Mouse (Mus musculus) neutrophil, adult 59 days (primary cell): ENCODE results near the gene Neurl2. TPM values are rescaled to one million over a fixed set of nuclear protein-coding genes. Genes with fewer than 3 reads are reported as not detected.

Source experiments
- total RNA-seq, 2 experiments: library from RNA; stranded (reverse); gene quantifications; 1 replicate in 1 of 2; 2 replicates in 1 of 2; pipeline ENCODE4 v1.2.4; 2023

Neurl2 gene
- 1 to 10 TPM; 1.7 to 3.7 TPM for total RNA-seq

GRCm38 (mm10) chr2:164833314-164833959 lies at the start of gene Neurl2:
TSS of gene Neurl2 (minus strand) at chr2:164833456.

GRCm38 (mm10) chr2:164879228-164879567 lies 45.9 kb upstream of the Neurl2 start, which contains the start of gene Pcif1:
TSS of gene Pcif1 (plus strand) at chr2:164879304.

DNA sequence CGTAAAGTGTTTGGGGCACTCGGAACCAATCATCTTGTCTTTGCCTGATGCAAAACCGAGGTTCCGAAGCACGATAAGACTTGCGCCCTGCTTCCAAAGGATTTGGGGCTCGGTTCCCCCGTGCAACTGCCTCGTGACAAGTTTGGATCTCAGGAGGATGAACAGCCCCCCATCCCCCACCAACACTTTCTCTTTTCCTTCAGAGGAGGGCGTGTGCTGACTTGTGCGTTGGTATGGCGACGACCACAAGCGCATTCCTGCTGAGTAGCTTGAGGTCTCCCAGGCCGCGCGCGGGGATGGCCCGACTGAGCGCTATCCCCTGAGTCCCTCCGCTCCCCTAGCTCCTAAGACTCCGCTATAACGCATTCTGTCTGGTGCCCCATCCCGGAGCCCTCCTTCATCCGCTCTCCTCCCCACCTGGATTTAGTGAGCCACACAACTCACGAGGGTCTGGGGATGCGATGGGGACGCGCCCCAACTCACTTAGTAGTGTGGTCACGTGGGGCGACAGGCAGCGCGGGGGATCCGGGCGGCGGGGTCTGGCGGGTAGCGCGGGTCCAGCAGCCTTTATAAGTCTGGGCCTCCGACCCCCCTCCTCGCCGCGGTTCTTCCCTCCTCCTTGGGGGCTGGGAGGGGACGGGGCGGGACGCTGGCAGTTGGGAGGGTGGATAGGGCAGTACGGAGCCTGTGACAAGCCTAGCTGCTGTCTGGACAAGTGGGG lies 24.0 kb upstream of the Neurl2 start, which contains the start of gene Pltp:
Pltp (minus strand) TSS at position 611 of the 721 bp plus-strand sequence.

GRCm38 (mm10) chr2:164832748-164833301 lies 431 bp downstream of the Neurl2 start, which contains the start of gene Ctsa:
TSS of gene Ctsa (plus strand) at chr2:164832873.

DNA sequence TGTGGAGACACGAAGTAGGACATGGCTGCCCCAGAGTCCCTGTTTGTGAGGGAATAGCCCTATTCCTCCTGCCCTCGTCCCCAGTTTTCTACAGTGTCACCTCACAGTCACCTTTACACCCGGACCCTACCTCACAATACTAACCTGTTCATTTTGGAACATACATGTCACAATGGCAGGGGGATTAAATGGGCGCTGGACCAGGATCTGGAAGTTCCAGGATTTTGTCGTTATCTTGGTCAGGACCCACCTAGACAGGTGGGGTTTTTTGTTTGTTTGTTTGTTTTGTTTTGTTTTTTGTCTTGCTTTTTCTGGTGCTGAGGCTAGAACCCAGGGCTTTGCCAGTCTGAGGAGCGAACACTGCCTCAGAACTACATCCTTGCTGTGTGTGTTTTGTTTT lies 4.8 kb downstream of the Neurl2 start, which contains the start of gene Spata25:
Spata25 (minus strand) TSS at position 101 of the 400 bp plus-strand sequence.

GRCm38 (mm10) chr2:164822636-164823165 lies 10.6 kb downstream of the Neurl2 start, which contains the start of gene Zswim1:
TSS of gene Zswim1 (plus strand) at chr2:164822686.

DNA sequence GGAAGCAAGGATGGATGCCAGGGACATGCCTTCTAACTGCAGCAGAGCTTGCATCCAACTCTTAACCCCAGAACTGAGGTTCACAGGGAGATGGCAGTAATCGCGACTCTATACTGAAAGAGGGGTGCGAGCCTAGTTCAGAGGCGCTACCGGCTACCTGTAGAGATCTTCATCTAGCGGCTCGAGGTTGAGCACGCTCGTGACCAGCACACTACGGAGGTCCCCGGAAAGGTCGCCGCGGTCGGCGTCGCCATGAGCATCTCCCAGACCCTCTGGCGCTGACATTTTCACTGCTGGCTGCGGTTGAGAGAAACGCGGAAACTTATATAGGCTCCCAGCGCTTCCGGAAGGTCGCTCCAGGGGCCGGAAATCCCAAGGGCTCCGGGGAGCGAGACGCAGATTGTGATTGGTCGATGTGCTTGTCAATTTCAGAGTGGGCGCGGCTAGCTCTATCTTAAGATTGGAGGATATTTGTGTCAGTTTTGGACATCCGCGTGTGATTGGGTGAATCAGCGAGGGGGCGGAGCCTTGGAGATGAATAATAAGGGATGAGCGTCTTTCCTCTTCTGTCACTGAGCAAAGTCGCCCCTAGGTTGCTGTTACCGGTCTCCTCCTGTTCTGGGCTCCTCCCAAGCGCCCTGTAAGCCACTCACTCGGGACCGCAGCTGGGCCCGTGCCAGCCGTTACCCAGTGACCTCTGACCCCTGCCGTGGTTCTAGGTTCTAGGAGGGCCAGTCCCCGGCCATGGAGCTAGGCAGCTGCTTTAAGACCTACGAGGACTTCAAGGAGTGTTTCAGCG lies 28.5 kb downstream of the Neurl2 start, which contains the start of the genes Acot8 and Zswim3:
Acot8 (minus strand) TSS at position 350 of the 799 bp plus-strand sequence.
Zswim3 (plus strand) TSS at position 566 of the 799 bp plus-strand sequence.

GRCm38 (mm10) chr2:164785481-164786387 lies 47.5 kb downstream of the Neurl2 start, which contains the start of gene Snx21:
TSS of gene Snx21 (plus strand) at chr2:164785823.

Other genes with a start within 250 kb of the Neurl2 start
- gene Wfdc6a, start 248.0 kb downstream of the Neurl2 start, total RNA-seq = not detected
- gene Eppin, start 239.9 kb downstream of the Neurl2 start, total RNA-seq = not detected
- not detected for gene Wfdc6b, start 219.9 kb downstream of the Neurl2 start, total RNA-seq
- gene Wfdc8, start 219.8 kb downstream of the Neurl2 start, total RNA-seq = not detected
- gene Wfdc16, start 194.7 kb downstream of the Neurl2 start, total RNA-seq = not detected
- gene Wfdc10, start 177.4 kb downstream of the Neurl2 start, total RNA-seq = 10 to 100 TPM in 1 of 2 experiments, 1 to 10 TPM in 1; 8.8 to 13.0 TPM
- gene Wfdc9, start 176.9 kb downstream of the Neurl2 start, total RNA-seq = not detected
- not detected for gene Wfdc11, start 159.4 kb downstream of the Neurl2 start, total RNA-seq
- not detected for gene Wfdc13, start 148.3 kb downstream of the Neurl2 start, total RNA-seq
- gene Spint4, start 135.0 kb downstream of the Neurl2 start, total RNA-seq = not detected
- gene Spint5, start 118.2 kb downstream of the Neurl2 start, total RNA-seq = not detected
- gene Wfdc3, start 87.5 kb downstream of the Neurl2 start, total RNA-seq = not detected
- 10 to 100 TPM; 32.0 to 40.8 TPM for gene Dnttip1, start 87.5 kb downstream of the Neurl2 start, total RNA-seq
- 100 to 1,000 TPM; 109 to 112 TPM for gene Ube2c, start 63.6 kb downstream of the Neurl2 start, total RNA-seq
- gene Tnnc2, start 53.5 kb downstream of the Neurl2 start, total RNA-seq = not detected
- gene Snx21, start 47.6 kb downstream of the Neurl2 start, total RNA-seq = 1 to 10 TPM; 2.9 to 3.7 TPM
- 10 to 100 TPM; 47.9 to 53.1 TPM for gene Acot8, start 28.6 kb downstream of the Neurl2 start, total RNA-seq
- 1 to 10 TPM; 3.1 to 3.2 TPM for gene Zswim3, start 28.4 kb downstream of the Neurl2 start, total RNA-seq
- gene Zswim1, start 10.8 kb downstream of the Neurl2 start, total RNA-seq = 1 to 10 TPM; 3.2 to 5.0 TPM
- gene Spata25, start 4.9 kb downstream of the Neurl2 start, total RNA-seq = not detected
- 100 to 1,000 TPM; 141 to 211 TPM for gene Ctsa, start 583 bp downstream of the Neurl2 start, total RNA-seq
- 1 to 10 TPM; 5.4 to 5.7 TPM for gene Pltp, start 24.3 kb upstream of the Neurl2 start, total RNA-seq
- 10 to 100 TPM; 55.4 to 63.3 TPM for gene Pcif1, start 45.8 kb upstream of the Neurl2 start, total RNA-seq
- gene Zfp335, start 78.3 kb upstream of the Neurl2 start, total RNA-seq = 10 to 100 TPM; 31.0 TPM
- 1,000 to 10,000 TPM; 1,995 to 2,087 TPM for gene Mmp9, start 107.3 kb upstream of the Neurl2 start, total RNA-seq
- 1 to 10 TPM; 5.8 to 7.0 TPM for gene Slc12a5, start 127.3 kb upstream of the Neurl2 start, total RNA-seq
- gene Ncoa5, start 201.4 kb upstream of the Neurl2 start, total RNA-seq = 10 to 100 TPM; 17.1 to 22.2 TPM
- gene Cd40, start 222.2 kb upstream of the Neurl2 start, total RNA-seq = 1 to 10 TPM; 5.8 to 8.5 TPM